Mouse (Mus musculus) heart, adult 18-20 months (tissue): ENCODE results near the gene Olfr665. TPM values are rescaled to one million over a fixed set of nuclear protein-coding genes. Genes with fewer than 3 reads are reported as not detected.
"Not testable (repeated sequence)": the region's sequence is repeated elsewhere in the genome, so short reads cannot be mapped to it uniquely, and the experiment has no call there.

Experiments used
- DNase-seq, 2 experiments: peaks; one replicate each; pipeline ENCODE4 v3.0.0; 2021 to 2022; ENCODE audit warnings: mixed read lengths in 1 of 2
- long read RNA-seq, 2 experiments: library from polyadenylated mRNA; stranded (forward); transcript quantifications; one replicate each; pipeline ENCODE4 v2.0.0; 2021
- total RNA-seq, 2 experiments: library from RNA; stranded (reverse); gene quantifications; 2 replicates each; pipeline ENCODE4 v1.2.3; 2021

Olfr665 gene
- total RNA-seq: not detected
- long read RNA-seq, experiment 1: 0 reads
- long read RNA-seq, experiment 2: 0 reads

- no peak for DNase-seq
Measured at GRCm38 (mm10) chr7:104877731-104878130, at the start of gene Olfr665. Gene Olfr665 (plus strand): TSS chr7:104878031.

DNA sequence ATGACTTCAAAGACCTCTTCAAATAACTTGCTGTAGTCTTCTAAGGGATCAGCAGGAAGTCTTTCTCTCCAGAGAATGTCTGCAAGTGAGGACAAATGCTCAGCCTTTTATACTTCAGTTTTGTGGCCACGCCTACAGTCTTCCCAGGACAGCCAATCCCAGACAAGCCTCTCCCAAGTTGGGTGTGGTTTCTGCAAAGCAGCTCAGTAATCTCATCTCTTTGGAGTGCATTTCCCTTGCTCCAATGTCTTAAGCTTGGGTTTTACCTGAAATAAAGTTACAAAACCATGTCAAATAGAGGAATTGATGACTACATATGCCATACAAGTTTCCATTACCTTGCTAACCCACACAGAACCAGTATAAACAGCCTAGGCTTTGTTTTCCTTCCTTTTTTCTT, 35.3 kb upstream of the Olfr665 start, which contains the start of gene Usp17lb:
Gene Usp17lb (minus strand): TSS at position 101 of the 400 bp plus-strand sequence.
- DNase-seq: no peak

DNA sequence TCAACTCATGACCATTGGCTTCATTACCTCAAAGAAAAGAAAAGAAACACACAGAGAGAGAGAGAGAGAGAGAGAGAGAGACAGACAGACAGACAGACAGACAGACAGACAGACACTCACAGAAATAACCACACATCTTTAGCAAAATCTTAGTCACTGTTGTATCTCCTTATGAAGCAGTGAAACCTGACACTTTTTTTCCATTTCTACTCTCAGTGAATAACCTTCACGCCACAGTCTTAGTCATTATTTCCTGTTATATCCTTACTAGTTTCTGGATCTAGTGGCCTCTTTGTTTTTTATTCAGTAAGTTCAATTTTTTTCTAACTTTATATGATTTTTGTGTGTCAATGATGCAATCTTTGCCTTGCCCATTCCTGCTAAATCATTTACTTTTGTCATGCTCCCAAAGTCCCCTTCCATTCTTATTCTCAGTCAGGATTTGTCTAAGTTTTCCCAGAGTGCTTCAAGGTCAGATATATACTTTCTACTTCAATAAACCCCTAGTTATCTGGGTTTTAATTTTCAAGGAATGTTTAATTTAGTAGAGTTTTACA, 34.0 kb upstream of the Olfr665 start:
- DNase-seq: no peak

GRCm38 (mm10) chr7:104851546-104851945, 26.3 kb upstream of the Olfr665 start:
- not testable (repeated sequence) for DNase-seq

DNA sequence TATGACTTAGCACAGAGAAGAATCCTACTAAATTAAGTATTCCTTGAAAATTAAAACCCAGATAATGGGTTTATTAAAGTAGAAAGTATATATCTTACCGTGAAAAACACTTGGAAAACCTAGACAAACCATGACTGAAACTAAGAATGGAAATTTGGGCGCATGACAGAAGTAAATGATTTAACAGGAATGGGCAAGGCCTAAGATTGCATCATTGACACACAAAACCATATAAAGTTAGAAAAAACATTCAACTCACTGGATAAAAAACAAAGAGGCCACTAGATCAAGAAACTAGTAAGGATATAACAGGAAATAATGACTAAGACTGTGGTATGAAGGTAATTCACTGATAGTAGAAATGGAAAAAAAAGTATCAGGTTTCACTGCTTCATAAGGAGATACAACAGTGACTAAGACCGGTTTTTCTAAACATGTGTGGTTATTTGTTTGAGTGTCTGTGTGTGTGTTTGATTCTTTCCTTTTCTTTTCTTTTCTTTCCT, 22.5 kb upstream of the Olfr665 start:
- DNase-seq: no peak

GRCm38 (mm10) chr7:104856709-104857108, 21.1 kb upstream of the Olfr665 start, which contains the start of gene Usp17la:
Gene Usp17la (plus strand): TSS chr7:104857009.
- DNase-seq: not testable (repeated sequence)

DNA sequence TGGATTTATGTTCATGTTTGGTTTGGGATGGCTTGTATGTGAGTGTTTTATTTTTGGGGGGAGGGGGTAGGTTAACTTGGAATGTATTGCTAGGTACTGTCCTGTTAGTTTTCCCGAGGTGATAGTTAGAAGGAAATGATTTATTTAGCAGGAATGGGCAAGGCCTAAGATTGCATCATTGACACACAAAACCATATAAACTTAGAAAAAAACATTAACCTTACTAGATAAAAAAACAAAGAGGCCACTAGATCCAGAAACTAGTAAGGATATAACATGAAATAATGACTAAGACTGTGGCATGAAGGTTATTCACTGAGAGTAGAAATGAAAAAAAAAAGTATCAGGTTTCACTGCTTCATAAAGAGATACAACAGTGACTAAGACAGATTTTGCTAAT, 20.1 kb upstream of the Olfr665 start:
- no peak for DNase-seq

GRCm38 (mm10) chr7:104861381-104861780, 16.4 kb upstream of the Olfr665 start:
- no peak for DNase-seq

GRCm38 (mm10) chr7:104895852-104896251, 18.0 kb downstream of the Olfr665 start, which contains the start of gene Olfr666:
Gene Olfr666 (minus strand): TSS chr7:104895952.
- DNase-seq: no peak

GRCm38 (mm10) chr7:104921382-104921781, 43.6 kb downstream of the Olfr665 start, which contains the start of gene Olfr667:
Gene Olfr667 (minus strand): TSS chr7:104921482.
- DNase-seq: no peak

DNA sequence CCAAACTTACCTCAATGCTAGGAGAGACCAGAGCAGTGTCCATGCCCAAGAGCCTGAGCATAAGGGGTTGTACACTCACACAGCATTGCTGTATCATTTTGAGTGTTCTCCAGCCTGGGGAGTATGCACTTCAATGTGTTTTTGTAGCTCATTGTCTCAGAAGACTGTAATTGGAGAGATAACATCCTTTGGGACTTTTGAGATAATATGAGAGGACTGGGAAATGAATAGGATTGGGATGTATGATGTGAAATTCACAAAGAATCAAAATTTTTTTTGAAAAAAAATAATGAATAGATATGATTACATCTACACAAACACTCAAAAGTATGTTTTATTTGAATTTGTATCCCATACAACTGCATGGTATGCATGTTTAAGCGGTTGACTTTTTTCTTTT, 50.1 kb downstream of the Olfr665 start, which contains the start of gene Olfr668:
Gene Olfr668 (minus strand): TSS at position 101 of the 400 bp plus-strand sequence.
- no peak for DNase-seq

Other genes with a start within 250 kb of the Olfr665 start
- not detected for gene Olfr658, start 230.7 kb upstream of the Olfr665 start, total RNA-seq
- not detected for gene Olfr659, start 211.3 kb upstream of the Olfr665 start, total RNA-seq
- not detected for gene Olfr661, start 191.5 kb upstream of the Olfr665 start, total RNA-seq
- not detected for gene Usp17le, start 100.6 kb upstream of the Olfr665 start, total RNA-seq
- gene Usp17lb, start 35.4 kb upstream of the Olfr665 start, total RNA-seq: not detected
- not detected for gene Usp17la, start 21.0 kb upstream of the Olfr665 start, total RNA-seq
- gene Olfr666, start 17.9 kb downstream of the Olfr665 start, total RNA-seq: not detected
- gene Olfr667, start 43.5 kb downstream of the Olfr665 start, total RNA-seq: not detected
- not detected for gene Olfr668, start 50.0 kb downstream of the Olfr665 start, total RNA-seq
- not detected for gene Olfr669, start 56.2 kb downstream of the Olfr665 start, total RNA-seq
- not detected for gene Olfr670, start 84.6 kb downstream of the Olfr665 start, total RNA-seq
- not detected for gene Olfr671, start 101.1 kb downstream of the Olfr665 start, total RNA-seq
- not detected for gene Olfr672, start 124.0 kb downstream of the Olfr665 start, total RNA-seq
- not detected for gene Olfr675, start 150.4 kb downstream of the Olfr665 start, total RNA-seq
- not detected for gene Olfr676, start 154.7 kb downstream of the Olfr665 start, total RNA-seq
- gene Olfr677, start 173.3 kb downstream of the Olfr665 start, total RNA-seq: not detected
- gene Olfr678, start 186.4 kb downstream of the Olfr665 start, total RNA-seq: not detected
- not detected for gene Olfr679, start 203.2 kb downstream of the Olfr665 start, total RNA-seq
- not detected for gene Olfr680-ps1, start 214.8 kb downstream of the Olfr665 start, total RNA-seq
- gene Olfr681, start 238.8 kb downstream of the Olfr665 start, total RNA-seq: not detected